Mouse (Mus musculus) embryonic fibroblast, embryonic 13.5 days (primary cell): ENCODE data around the gene Exoc3l4.

Source experiments
- CTCF ChIP-seq: IDR thresholded peaks from 2 replicates; pipeline ENCODE4 v1.5.1; 2011; ENCODE audit warnings: mild to moderate bottlenecking, control low read depth, low read length, moderate library complexity, borderline replicate concordance; ENCODE audit not compliant: insufficient read depth
- POLR2A ChIP-seq: IDR thresholded peaks from 2 replicates; pipeline ENCODE4 v1.6.1; 2011; ENCODE audit warnings: low read depth, mild to moderate bottlenecking, control low read depth, low read length, moderate library complexity

DNA sequence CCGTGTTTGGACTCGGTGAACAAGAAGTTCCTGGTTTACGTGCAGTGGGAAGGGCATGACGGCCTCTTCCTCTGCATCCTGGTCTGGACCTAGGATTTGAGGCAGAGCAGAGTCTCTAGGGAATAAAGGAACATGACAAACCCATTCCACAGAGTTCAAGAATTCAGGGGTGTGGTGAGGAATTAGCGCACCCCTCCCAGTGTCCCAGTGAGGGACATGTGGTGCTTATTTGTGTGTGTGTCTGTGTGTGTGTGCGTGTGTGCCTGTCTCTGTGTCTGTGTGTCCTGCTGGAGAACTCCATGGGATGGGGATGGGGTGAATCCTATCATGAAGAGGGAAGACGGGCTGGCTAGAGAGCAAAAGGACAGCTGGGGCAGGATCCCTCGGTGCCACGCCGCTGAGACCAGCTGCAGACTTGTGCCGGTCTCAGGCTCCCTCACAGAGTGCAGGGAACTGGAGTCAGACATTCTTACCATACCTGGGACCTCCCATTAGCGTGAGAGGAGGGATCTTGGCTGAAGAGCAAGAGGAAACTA lies 38.6 kb downstream of the Exoc3l4 start:
- TF ChIP-seq POLR2A = 0 out of 2 replicates have a peak, but pooled peaks have one; percentile 6
- TF ChIP-seq CTCF = no peak
